Mouse (Mus musculus) lung, postnatal 0 days (tissue): ENCODE data around the gene Emc10.

ENCODE experiments used
- CTCF ChIP-seq: IDR thresholded peaks from 2 replicates; pipeline ENCODE4 v1.5.1; 2016; ENCODE audit warnings: antibody characterized with exemption, mild to moderate bottlenecking
- EP300 ChIP-seq: IDR thresholded peaks from 2 replicates; pipeline ENCODE4 v1.6.1; 2016; ENCODE audit warnings: antibody characterized with exemption, mild to moderate bottlenecking, control low read depth

DNA sequence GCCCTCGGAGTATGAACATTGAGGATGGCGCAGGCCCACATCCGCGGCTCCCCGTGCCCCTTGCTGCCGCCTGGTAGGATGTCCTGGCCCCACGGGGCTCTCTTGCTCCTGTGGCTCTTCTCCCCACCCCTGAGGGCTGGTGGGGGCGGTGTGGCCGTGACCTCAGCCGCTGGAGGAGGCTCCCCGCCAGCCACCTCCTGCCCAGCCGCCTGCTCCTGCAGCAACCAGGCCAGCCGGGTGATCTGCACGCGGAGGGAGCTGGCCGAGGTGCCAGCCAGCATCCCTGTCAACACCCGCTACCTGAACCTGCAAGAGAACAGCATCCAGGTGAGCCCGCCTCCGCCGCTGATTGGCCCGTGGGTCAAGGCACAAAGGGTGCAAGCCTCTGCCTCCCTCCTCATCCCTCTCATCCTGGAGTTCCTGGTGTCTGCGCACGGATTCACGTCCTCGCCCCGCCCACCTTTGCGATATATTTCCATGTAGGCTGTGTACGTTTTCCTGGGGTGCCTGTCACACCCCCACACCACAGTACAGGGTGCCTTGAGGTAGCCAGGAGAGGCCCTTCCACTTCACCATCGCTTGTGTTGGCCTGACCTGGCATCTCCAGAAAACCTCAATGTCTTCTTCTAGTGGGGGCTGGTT lies 51.3 kb downstream of the Emc10 start:
- TF ChIP-seq EP300 (no peak), CTCF (no peak)
